Mouse (Mus musculus): ENCODE measurements around the gene Olfr119. TPM values are rescaled to one million over a fixed set of nuclear protein-coding genes. Genes with fewer than 3 reads are reported as not detected.

Olfr119 gene
- not detected in 2 replicates for polyA plus RNA-seq (2021; fragmentation: Nextera tagmentation)
- long read RNA-seq, experiment 1: 0 reads
- long read RNA-seq, experiment 2: 0 reads

GRCm38 (mm10) chr17:37696264-37696663 is at the start of gene Olfr119:
Gene Olfr119 (plus strand): TSS chr17:37696564.

GRCm38 (mm10) chr17:37663682-37664081 is 32.7 kb upstream of the Olfr119 start, which contains the start of gene Olfr117:
Gene Olfr117 (minus strand): TSS chr17:37663782.

GRCm38 (mm10) chr17:37666688-37667087 is 29.7 kb upstream of the Olfr119 start, which contains the start of gene Olfr118:
Gene Olfr118 (plus strand): TSS chr17:37666988.

GRCm38 (mm10) chr17:37721508-37721907 is 25.1 kb downstream of the Olfr119 start, which contains the start of gene Olfr120:
Gene Olfr120 (plus strand): TSS chr17:37721808.

Other genes with a start within 250 kb of the Olfr119 start
- not detected in 2 replicates for gene Olfr109, start 237.6 kb upstream of the Olfr119 start, polyA plus RNA-seq (2021; fragmentation: Nextera tagmentation)
- gene H2-M2, start 213.0 kb upstream of the Olfr119 start, polyA plus RNA-seq (2021; fragmentation: Nextera tagmentation): not detected in 2 replicates
- not detected in 2 replicates for gene Olfr110, start 204.1 kb upstream of the Olfr119 start, polyA plus RNA-seq (2021; fragmentation: Nextera tagmentation)
- not detected in 2 replicates for gene Olfr111, start 188.5 kb upstream of the Olfr119 start, polyA plus RNA-seq (2021; fragmentation: Nextera tagmentation)
- not detected in 2 replicates for gene Olfr112, start 127.1 kb upstream of the Olfr119 start, polyA plus RNA-seq (2021; fragmentation: Nextera tagmentation)
- not detected in 2 replicates for gene Olfr113, start 118.9 kb upstream of the Olfr119 start, polyA plus RNA-seq (2021; fragmentation: Nextera tagmentation)
- gene Olfr114, start 103.8 kb upstream of the Olfr119 start, polyA plus RNA-seq (2021; fragmentation: Nextera tagmentation): not detected in 2 replicates
- gene Olfr115, start 69.5 kb upstream of the Olfr119 start, polyA plus RNA-seq (2021; fragmentation: Nextera tagmentation): not detected in 2 replicates
- not detected in 2 replicates for gene Olfr116, start 69.4 kb upstream of the Olfr119 start, polyA plus RNA-seq (2021; fragmentation: Nextera tagmentation)
- not detected in 2 replicates for gene Olfr117, start 32.8 kb upstream of the Olfr119 start, polyA plus RNA-seq (2021; fragmentation: Nextera tagmentation)
- gene Olfr118, start 29.6 kb upstream of the Olfr119 start, polyA plus RNA-seq (2021; fragmentation: Nextera tagmentation): not detected in 2 replicates
- not detected in 2 replicates for gene Olfr120, start 25.2 kb downstream of the Olfr119 start, polyA plus RNA-seq (2021; fragmentation: Nextera tagmentation)
- gene Olfr121, start 52.3 kb downstream of the Olfr119 start, polyA plus RNA-seq (2021; fragmentation: Nextera tagmentation): not detected in 2 replicates
- not detected in 2 replicates for gene Olfr122, start 72.0 kb downstream of the Olfr119 start, polyA plus RNA-seq (2021; fragmentation: Nextera tagmentation)
- gene Olfr123, start 97.0 kb downstream of the Olfr119 start, polyA plus RNA-seq (2021; fragmentation: Nextera tagmentation): not detected in 2 replicates
- gene Olfr124, start 103.3 kb downstream of the Olfr119 start, polyA plus RNA-seq (2021; fragmentation: Nextera tagmentation): not detected in 2 replicates
- not detected in 2 replicates for gene Olfr125, start 136.4 kb downstream of the Olfr119 start, polyA plus RNA-seq (2021; fragmentation: Nextera tagmentation)
- not detected in 2 replicates for gene Olfr126, start 150.9 kb downstream of the Olfr119 start, polyA plus RNA-seq (2021; fragmentation: Nextera tagmentation)
- gene Olfr127, start 203.9 kb downstream of the Olfr119 start, polyA plus RNA-seq (2021; fragmentation: Nextera tagmentation): not detected in 2 replicates
- not detected in 2 replicates for gene Olfr128, start 224.0 kb downstream of the Olfr119 start, polyA plus RNA-seq (2021; fragmentation: Nextera tagmentation)

All from layer of hippocampus, adult 6 months (tissue).